Mouse (Mus musculus): ENCODE measurements around the gene Scaf11.

GRCm38 (mm10) chr15:96418161-96418560 is 42.5 kb downstream of the Scaf11 start:
- TF ChIP-seq CTCF (IDR thresholded peaks at IDR 0.05; ENCODE audit: low read depth) = no peak
- TF ChIP-seq EP300 (IDR thresholded peaks at IDR 0.05; ENCODE audit: low read depth) = no peak

All from liver, postnatal 0 days (tissue).